15 mouse cellular contexts compared by ENCODE assay signal in the genomic region with DNA sequence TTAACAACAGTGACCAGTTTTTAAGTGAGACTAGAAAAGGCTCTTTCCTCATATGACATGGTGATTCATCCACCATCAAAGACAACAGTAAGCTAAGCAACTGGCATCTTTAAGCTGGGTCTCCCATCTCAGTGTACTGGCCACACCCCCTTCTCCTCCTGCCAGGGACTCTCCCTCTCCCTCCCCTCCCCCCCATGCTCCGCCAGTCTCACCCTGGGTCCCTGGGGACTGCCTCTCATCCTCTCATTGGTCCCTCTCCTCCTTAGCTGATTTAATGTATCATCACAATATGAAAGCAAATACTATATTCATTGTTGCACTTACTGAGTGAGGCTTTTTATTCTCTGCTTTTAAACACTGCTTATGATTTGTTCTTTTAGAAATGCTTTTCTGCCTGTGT. TPM values are rescaled to one million over a fixed set of nuclear protein-coding genes. Genes with fewer than 3 reads are reported as not detected.
A peak's percentile ranks its signal among the peaks of the same experiment; 100 is the strongest.
DNase-seq lines count a peak whose midpoint lies in the region; ATAC-seq and TF ChIP-seq lines count a peak whose summit lies in the region.
"Had no signal": no experiment of that assay in that cellular context is flagged by ENCODE, and none has a peak within 500 bp of the region (broad histone marks: within the 10 kb centered on the region; RNA-seq: fewer than 3 reads in every experiment).

No protein-coding gene starts in this region.

- no peak for TF ChIP-seq POLR2A in brain, embryonic 14.5 days (IDR thresholded peaks at IDR 0.05; ENCODE audit: borderline replicate concordance, extremely low read depth, insufficient read depth, insufficient read length, poor library complexity, severe bottlenecking)
- TF ChIP-seq POLR2A in myocyte (IDR thresholded peaks at IDR 0.05; ENCODE audit: insufficient read length, low read depth) = no peak

- 21% methylated on average over 1 of the region's 1 CpGs for WGBS in hindbrain, embryonic 13.5 days

- intact Hi-C loops in heart, postnatal 25 days (cut with DNase I) = no loop called here
- intact Hi-C loops in left cerebral cortex, postnatal 25 days (cut with DNase I) = no loop called here

- no peak overlapping the region for H3K9ac ChIP-seq in hindbrain, embryonic 13.5 days
- H3K9ac ChIP-seq: stomach, embryonic 15.5 days had no signal

- no peaks in the 10 kb centered on the region for H3K27me3 ChIP-seq in hindbrain, embryonic 13.5 days
- H3K27me3 ChIP-seq in myocyte (ENCODE audit: control insufficient read depth, insufficient read depth, insufficient read length) = no peaks in the 10 kb centered on the region
- H3K27me3 ChIP-seq: stomach, embryonic 15.5 days had no signal

- no peak overlapping the region for H3ac ChIP-seq in myocyte (ENCODE audit: control insufficient read depth, insufficient read length)

- peak overlapping the region; percentile 73 for H3K27ac ChIP-seq in hindbrain, embryonic 13.5 days

- H3K9me3 ChIP-seq in hindbrain, embryonic 13.5 days = no peaks in the 10 kb centered on the region
- H3K9me3 ChIP-seq: stomach, embryonic 15.5 days had no signal

- H3K4me3 ChIP-seq in hindbrain, embryonic 13.5 days = no peak overlapping the region
- H3K4me3 ChIP-seq in myocyte = no peak overlapping the region
- H3K4me3 ChIP-seq: stomach, embryonic 15.5 days had no signal

- peaks cover 1% of the 10 kb centered on the region; the same call in 1 of the 2 replicates for H3K36me3 ChIP-seq in hindbrain, embryonic 13.5 days
- H3K36me3 ChIP-seq in myocyte (ENCODE audit: control insufficient read depth, insufficient read depth) = no peaks in the 10 kb centered on the region
- H3K36me3 ChIP-seq: stomach, embryonic 15.5 days had no signal

- peaks cover 29% of the 10 kb centered on the region for H3K4me1 ChIP-seq in hindbrain, embryonic 13.5 days (replicated peaks)

- ATAC-seq in hindbrain, embryonic 13.5 days (ENCODE audit: low FRiP score) = peak; percentile 63; the same call in 1 of the 2 replicates

- H3K79me2 ChIP-seq in myocyte (ENCODE audit: control insufficient read depth, insufficient read depth) = no peaks in the 10 kb centered on the region

- H3K4me2 ChIP-seq in hindbrain, embryonic 13.5 days = no peak overlapping the region
- peak overlapping the region; percentile 60 for H3K4me2 ChIP-seq in myocyte (ENCODE audit: low read depth)
- H3K4me2 ChIP-seq: stomach, embryonic 15.5 days had no signal

- TF ChIP-seq CTCF in brain, embryonic 14.5 days (IDR thresholded peaks at IDR 0.05; ENCODE audit: borderline replicate concordance, extremely low read depth, insufficient read depth, insufficient read length) = no peak

- peak; percentile 40 for DNase-seq in heart, adult 11 months
- no peak for DNase-seq in heart, postnatal 25 days (ENCODE audit: low spot score)
- peak; percentile 74 for DNase-seq in brain, embryonic 14.5 days (ENCODE audit: low read depth)
- no peak for DNase-seq in layer of hippocampus, postnatal 25 days (ENCODE audit: extremely low spot score in 1 of 2, low spot score in 1 of 2)
- no peak for DNase-seq in adrenal gland, postnatal 25 days
- DNase-seq in left cerebral cortex, postnatal 25 days (ENCODE audit: low spot score in 2 of 2) = no peak
- DNase-seq: adrenal gland, postnatal 36 days; cerebellum, adult 9-11 months; kidney, adult 18-20 months; lung, adult 18-20 months; right cerebral cortex, postnatal 25 days; thymus, postnatal 4 days had no signal

TF ChIP-seq in myocyte, 11 proteins besides CTCF, POLR2A, EP300 and RAD21:
- TF ChIP-seq USF1 (IDR thresholded peaks at IDR 0.05; ENCODE audit: low read depth) (no peak), SRF (IDR thresholded peaks at IDR 0.05; ENCODE audit: control insufficient read depth, insufficient read length, low read depth) (no peak), TCF12 (IDR thresholded peaks at IDR 0.05; ENCODE audit: insufficient read depth, poor library complexity, severe bottlenecking) (no peak), TCF3 (IDR thresholded peaks at IDR 0.05; ENCODE audit: insufficient read length, low read depth) (no peak), E2F4 (IDR thresholded peaks at IDR 0.05; ENCODE audit: insufficient read depth) (no peak), MYOG (IDR thresholded peaks at IDR 0.05; ENCODE audit: control insufficient read depth in 1 of 3, insufficient read depth in 1 of 3, insufficient read length in 2 of 3, low read depth in 2 of 3) (no peak)

RNA-seq across cellular contexts. Expression of a gene that starts 29.7 kb away (rescaled TPM):
- 1 to 10 TPM; 1.2 to 1.7 TPM for total RNA-seq in heart, postnatal 25 days (2021)
- polyA plus RNA-seq in brain, embryonic 14.5 days (2012; rRNA removed) = 34.9 and 50.5 TPM in 2 replicates
- 13.4 and 14.0 TPM in 2 replicates for polyA plus RNA-seq in hindbrain, embryonic 13.5 days (2015; fragmentation: Nextera tagmentation; extraction: Ambion mirVana)
- polyA plus RNA-seq in myocyte (2012; fragmentation: generic; extraction: Trizol) = 0.77 TPM
- total RNA-seq in layer of hippocampus, postnatal 25 days (2021) = 10 to 100 TPM; 33.2 to 43.0 TPM
- total RNA-seq in adrenal gland, postnatal 25 days (2021) = 4.3 and 5.1 TPM in 2 replicates
- total RNA-seq in left cerebral cortex, postnatal 25 days (2021) = 10 to 100 TPM; 41.4 to 48.7 TPM

Comparison
In these comparisons a context has a peak if more than half of its experiments do, and no peak if none do; other contexts are left out.
1. DNase-seq: peak in heart, adult 11 months (single experiment) and brain, embryonic 14.5 days (single experiment); none in heart, postnatal 25 days (single experiment), layer of hippocampus, postnatal 25 days (0 of 2), adrenal gland, postnatal 25 days (single experiment) and left cerebral cortex, postnatal 25 days (0 of 2).